Mouse (Mus musculus) limb, embryonic 12.5 days (tissue): ENCODE data around the gene Tmem132d. TPM values are rescaled to one million over a fixed set of nuclear protein-coding genes. Genes with fewer than 3 reads are reported as not detected.
"Not testable (repeated sequence)": the region's sequence is repeated elsewhere in the genome, so short reads cannot be mapped to it uniquely, and the experiment has no call there.

Experiments
- ATAC-seq: fragments of 200-750 bp; cut with Nextera tagmentation; 2 replicates; pipeline ENCODE4 v1.8.0; 2017; ENCODE audit warnings: low read depth, moderate TSS enrichment; ENCODE audit not compliant: insufficient number of reproducible peaks, insufficient read depth, low FRiP score, low TSS enrichment
- H3K27ac ChIP-seq: fragments of 300-500 bp; sonication (generic); 2 replicates; pipeline ENCODE4 v1.5.1; 2016; ENCODE audit warnings: mild to moderate bottlenecking, moderate library complexity
- H3K27me3 ChIP-seq: fragments of 300-500 bp; sonication (generic); 2 replicates; pipeline ENCODE4 v1.6.1; 2016; ENCODE audit warnings: mild to moderate bottlenecking, moderate library complexity
- H3K36me3 ChIP-seq: fragments of 300-500 bp; sonication (generic); 2 replicates; pipeline ENCODE4 v1.6.1; 2016; ENCODE audit warnings: mild to moderate bottlenecking, moderate library complexity
- H3K4me1 ChIP-seq: fragments of 300-500 bp; sonication (generic); replicated peaks from 2 replicates; pipeline ENCODE4 v1.6.1; 2016
- H3K4me2 ChIP-seq: fragments of 300-500 bp; sonication (generic); 2 replicates; pipeline ENCODE4 v1.6.1; 2016; ENCODE audit warnings: mild to moderate bottlenecking, moderate library complexity
- H3K4me3 ChIP-seq: fragments of 300-500 bp; sonication (generic); replicated peaks from 2 replicates; pipeline ENCODE4 v1.5.1; 2016; ENCODE audit warnings: mild to moderate bottlenecking
- H3K9ac ChIP-seq: fragments of 300-500 bp; sonication (generic); replicated peaks from 2 replicates; pipeline ENCODE4 v1.6.1; 2016; ENCODE audit warnings: mild to moderate bottlenecking, moderate library complexity
- H3K9me3 ChIP-seq: fragments of 300-500 bp; sonication (generic); 2 replicates; pipeline ENCODE4 v1.6.1; 2016; ENCODE audit warnings: mild to moderate bottlenecking, moderate library complexity
- WGBS: fragments of 180-500 bp; shearing (Covaris S2); methylation state at CpG from one replicate; pipeline ENCODE4 v1.1.7; 2016; 5-methylcytosine and 5-hydroxymethylcytosine counted together
- polyA plus RNA-seq: library from polyadenylated mRNA; unstranded; fragments of >200 nt; fragmentation: Nextera tagmentation; extraction: Ambion mirVana; gene quantifications from 2 replicates; pipeline ENCODE4 v1.2.1, GENCODE M21; 2016

Gene Tmem132d
- polyA plus RNA-seq, 1 experiment from 2014 or later, result 0.51 TPM

DNA sequence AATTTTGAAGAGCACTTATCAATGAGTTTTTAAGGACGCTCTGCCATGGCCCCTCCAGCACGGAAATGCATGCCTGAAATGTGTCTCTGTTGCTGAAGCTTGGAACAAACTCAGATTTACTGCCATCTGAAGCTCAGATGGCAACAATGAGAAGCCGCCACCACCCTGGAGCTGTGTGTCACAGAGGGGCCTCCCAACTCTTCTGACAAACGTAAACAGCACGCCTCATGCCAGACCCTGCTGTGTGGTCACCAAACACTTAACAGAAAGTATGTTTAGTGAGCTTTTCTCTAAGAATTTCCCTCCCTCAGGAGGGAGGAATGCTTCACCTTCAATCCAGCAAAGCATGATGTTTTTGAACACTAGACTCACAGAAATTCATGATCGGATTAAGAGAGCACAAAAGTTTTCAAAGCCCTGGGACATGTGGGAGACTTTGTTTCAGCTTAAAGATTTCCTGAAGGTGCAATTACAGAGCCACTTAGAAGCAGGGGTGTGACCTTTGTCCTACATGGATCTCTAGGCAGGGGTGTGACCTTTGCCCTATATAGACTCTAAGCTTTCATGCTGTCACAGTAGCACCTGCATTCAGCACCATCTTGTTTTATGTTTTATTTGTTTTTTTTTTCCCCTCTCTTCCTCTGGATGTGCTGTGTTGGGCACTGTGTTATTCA lies 453.4 kb downstream of the Tmem132d start:
- Histone ChIP-seq H3K27ac (no peak overlapping the region), H3K4me2 (no peak overlapping the region), H3K9me3 (no peaks in the 10 kb centered on the region), H3K9ac (no peak overlapping the region), H3K36me3 (no peaks in the 10 kb centered on the region), H3K4me1 (no peaks in the 10 kb centered on the region), H3K27me3 (no peaks in the 10 kb centered on the region), H3K4me3 (no peak overlapping the region)
- ATAC-seq, result no peak
- WGBS, result 40% methylated on average over 6 of the region's 6 CpGs

- no peak overlapping the region for H3K9ac ChIP-seq
- no peaks in the 10 kb centered on the region for H3K9me3 ChIP-seq
- H3K27me3 ChIP-seq, result no peaks in the 10 kb centered on the region
- H3K36me3 ChIP-seq, result no peaks in the 10 kb centered on the region
- H3K4me1 ChIP-seq, result no peaks in the 10 kb centered on the region
- 63% methylated on average over 10 of the region's 10 CpGs for WGBS
- no peak overlapping the region for H3K4me3 ChIP-seq
- no peak overlapping the region for H3K4me2 ChIP-seq
- no peak for ATAC-seq
- no peak overlapping the region for H3K27ac ChIP-seq
These were observed 456.2 kb downstream of the Tmem132d start for GRCm38 (mm10) chr5:127976661-127977060.

DNA sequence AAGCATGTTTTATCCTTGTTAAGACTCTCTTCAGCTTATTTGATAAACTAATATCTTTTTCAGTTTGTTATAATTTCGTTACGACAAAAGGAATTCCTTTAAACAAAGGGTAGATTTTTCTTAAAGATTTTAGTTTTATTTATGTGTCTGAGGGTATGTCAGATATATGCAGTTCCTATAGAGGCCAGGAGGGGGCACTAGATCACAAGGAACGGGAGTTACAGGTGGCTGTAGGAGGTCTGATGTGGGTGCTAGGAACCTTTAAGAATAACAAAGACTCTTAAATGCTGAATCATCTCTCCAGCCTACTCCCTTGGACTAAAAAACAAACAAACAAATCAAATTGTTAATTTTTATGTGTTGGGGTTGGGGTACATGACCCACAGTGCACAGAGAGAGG lies 467.2 kb downstream of the Tmem132d start:
- Histone ChIP-seq H3K36me3 (no peaks in the 10 kb centered on the region), H3K27me3 (no peaks in the 10 kb centered on the region), H3K27ac (no peak overlapping the region), H3K4me3 (no peak overlapping the region), H3K4me2 (no peak overlapping the region), H3K4me1 (no peaks in the 10 kb centered on the region), H3K9ac (no peak overlapping the region), H3K9me3 (peaks cover 13% of the 10 kb centered on the region; the same call in 1 of the 2 replicates)
- 85% methylated on average over 3 of the region's 3 CpGs for WGBS
- no peak for ATAC-seq

DNA sequence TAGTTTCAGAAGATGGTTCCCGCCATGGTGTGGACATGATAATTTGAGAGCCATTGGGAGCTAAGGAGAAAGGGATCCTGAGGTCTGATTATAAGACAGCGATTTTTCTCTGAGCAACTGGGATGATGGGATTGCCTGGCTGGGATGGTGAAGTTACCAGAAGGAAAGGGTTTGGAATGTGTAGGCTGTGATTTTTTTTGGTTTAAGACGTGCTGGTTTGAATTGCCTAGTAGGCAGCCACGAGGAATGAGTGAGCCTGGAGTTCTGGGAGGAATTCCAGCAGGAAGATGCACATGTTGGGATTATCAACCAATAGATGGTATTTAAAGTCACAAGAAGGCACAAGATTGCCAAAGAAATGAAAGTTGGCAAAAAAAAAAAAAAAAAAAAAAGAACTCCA lies 470.2 kb downstream of the Tmem132d start:
- Histone ChIP-seq H3K27ac (no peak overlapping the region), H3K9me3 (peaks cover 4% of the 10 kb centered on the region; the same call in 1 of the 2 replicates), H3K4me1 (no peaks in the 10 kb centered on the region), H3K9ac (no peak overlapping the region), H3K36me3 (no peaks in the 10 kb centered on the region), H3K4me3 (no peak overlapping the region), H3K4me2 (no peak overlapping the region), H3K27me3 (no peaks in the 10 kb centered on the region)
- WGBS, result 83% methylated on average over 4 of the region's 4 CpGs
- no peak for ATAC-seq

DNA sequence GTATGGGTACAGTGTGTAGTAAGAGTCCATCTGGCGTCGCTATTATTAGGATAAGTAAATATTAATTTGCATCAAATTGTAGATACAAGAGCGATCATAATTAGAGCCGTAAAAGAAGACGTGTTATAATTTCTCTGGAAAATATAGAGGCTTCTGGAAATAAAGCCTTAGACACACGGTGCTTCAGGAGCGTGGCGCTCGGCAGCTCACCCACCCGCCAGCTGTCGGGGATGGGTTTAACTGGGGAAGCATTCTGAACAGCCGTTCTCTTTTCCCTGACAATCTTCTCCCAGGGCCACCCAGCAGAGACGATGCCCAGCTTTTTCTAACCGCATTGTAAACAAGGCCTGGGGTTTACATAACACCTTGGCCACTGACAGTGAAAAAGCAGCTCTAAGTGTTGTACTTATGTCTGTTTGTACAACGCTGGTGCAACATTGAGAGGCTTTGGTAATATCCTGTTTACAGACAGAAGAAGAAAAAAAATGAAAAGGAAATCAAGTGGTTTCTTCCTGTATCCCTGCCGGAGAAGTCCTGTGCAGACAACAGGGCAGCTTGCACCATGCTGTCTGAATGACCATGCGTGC lies 476.3 kb downstream of the Tmem132d start:
- Histone ChIP-seq H3K9me3 (no peaks in the 10 kb centered on the region), H3K27ac (no peak overlapping the region), H3K4me3 (no peak overlapping the region), H3K4me1 (no peaks in the 10 kb centered on the region), H3K27me3 (no peaks in the 10 kb centered on the region), H3K4me2 (no peak overlapping the region), H3K9ac (no peak overlapping the region), H3K36me3 (no peaks in the 10 kb centered on the region)
- no peak for ATAC-seq
- WGBS, result 78% methylated on average over 17 of the region's 17 CpGs

- H3K27ac ChIP-seq, result no peak overlapping the region
- H3K27me3 ChIP-seq, result no peaks in the 10 kb centered on the region
- no peaks in the 10 kb centered on the region; the same call in 1 of the 2 replicates for H3K4me1 ChIP-seq
- H3K9ac ChIP-seq, result no peak overlapping the region
- no peaks in the 10 kb centered on the region for H3K36me3 ChIP-seq
- ATAC-seq, result no peak
- no peak overlapping the region for H3K4me2 ChIP-seq
- H3K9me3 ChIP-seq, result no peaks in the 10 kb centered on the region
- no peak overlapping the region for H3K4me3 ChIP-seq
- WGBS, result 77% methylated on average over 16 of the region's 16 CpGs
These were observed 478.6 kb downstream of the Tmem132d start for GRCm38 (mm10) chr5:127954231-127954790.

DNA sequence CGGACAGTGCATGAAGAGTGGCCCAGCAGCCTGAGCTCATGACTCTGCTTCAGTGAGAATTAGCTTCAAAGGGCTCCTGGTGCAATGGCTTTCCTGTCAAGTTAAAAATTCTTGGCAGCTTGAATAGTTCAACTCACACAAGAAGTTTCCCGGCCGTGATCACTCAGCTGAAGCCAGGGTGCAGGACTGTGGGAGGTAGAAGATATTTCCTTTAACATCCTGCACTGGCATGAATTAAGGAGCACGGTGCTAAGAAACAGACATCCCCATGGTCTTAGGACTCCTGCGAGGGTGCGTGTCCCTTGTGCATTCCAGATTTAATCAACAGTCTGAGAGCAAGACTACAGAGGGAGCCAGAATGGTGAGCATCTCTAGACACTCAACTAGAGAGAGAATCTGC lies 480.1 kb downstream of the Tmem132d start:
- H3K27me3 ChIP-seq, result no peaks in the 10 kb centered on the region
- H3K36me3 ChIP-seq, result no peaks in the 10 kb centered on the region
- ATAC-seq, result no peak
- no peaks in the 10 kb centered on the region; the same call in 1 of the 2 replicates for H3K4me1 ChIP-seq
- H3K4me3 ChIP-seq, result no peak overlapping the region
- no peak overlapping the region for H3K27ac ChIP-seq
- H3K9ac ChIP-seq, result no peak overlapping the region
- no peaks in the 10 kb centered on the region for H3K9me3 ChIP-seq
- WGBS, result 83% methylated on average over 6 of the region's 6 CpGs
- no peak overlapping the region for H3K4me2 ChIP-seq

GRCm38 (mm10) chr5:127950574-127950973 lies 482.3 kb downstream of the Tmem132d start:
- H3K36me3 ChIP-seq, result no peaks in the 10 kb centered on the region
- WGBS, result 52% methylated on average over 4 of the region's 4 CpGs
- H3K4me2 ChIP-seq, result no peak overlapping the region
- H3K9me3 ChIP-seq, result no peaks in the 10 kb centered on the region
- no peak for ATAC-seq
- H3K27me3 ChIP-seq, result no peaks in the 10 kb centered on the region
- no peak overlapping the region for H3K4me3 ChIP-seq
- no peaks in the 10 kb centered on the region; the same call in 1 of the 2 replicates for H3K4me1 ChIP-seq
- no peak overlapping the region for H3K9ac ChIP-seq
- H3K27ac ChIP-seq, result no peak overlapping the region

DNA sequence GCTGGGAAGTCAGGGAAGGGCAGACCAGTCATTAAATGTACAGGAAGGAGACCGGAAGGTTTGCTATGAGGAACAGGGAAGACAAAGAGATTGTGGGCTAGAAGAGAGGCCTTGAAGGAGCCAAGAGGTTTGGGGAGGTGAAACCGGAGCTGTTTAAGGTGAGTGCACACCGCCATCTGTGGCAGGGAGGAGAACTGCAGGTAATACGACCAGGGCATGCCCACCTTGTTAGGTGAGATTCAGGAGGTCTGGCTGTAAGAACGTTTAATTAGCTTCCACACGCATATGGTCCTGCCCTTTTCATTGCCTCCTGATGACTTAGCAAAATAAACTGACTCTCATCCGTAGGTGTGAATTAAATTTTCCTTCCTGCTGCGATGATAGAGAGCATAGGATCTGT lies 485.6 kb downstream of the Tmem132d start:
- no peak overlapping the region for H3K4me3 ChIP-seq
- no peaks in the 10 kb centered on the region; the same call in 1 of the 2 replicates for H3K4me1 ChIP-seq
- H3K36me3 ChIP-seq, result no peaks in the 10 kb centered on the region
- H3K4me2 ChIP-seq, result no peak overlapping the region
- no peaks in the 10 kb centered on the region for H3K27me3 ChIP-seq
- no peak for ATAC-seq
- H3K9me3 ChIP-seq, result no peaks in the 10 kb centered on the region
- H3K9ac ChIP-seq, result no peak overlapping the region
- WGBS, result 21% methylated on average over 8 of the region's 8 CpGs
- no peak overlapping the region for H3K27ac ChIP-seq

DNA sequence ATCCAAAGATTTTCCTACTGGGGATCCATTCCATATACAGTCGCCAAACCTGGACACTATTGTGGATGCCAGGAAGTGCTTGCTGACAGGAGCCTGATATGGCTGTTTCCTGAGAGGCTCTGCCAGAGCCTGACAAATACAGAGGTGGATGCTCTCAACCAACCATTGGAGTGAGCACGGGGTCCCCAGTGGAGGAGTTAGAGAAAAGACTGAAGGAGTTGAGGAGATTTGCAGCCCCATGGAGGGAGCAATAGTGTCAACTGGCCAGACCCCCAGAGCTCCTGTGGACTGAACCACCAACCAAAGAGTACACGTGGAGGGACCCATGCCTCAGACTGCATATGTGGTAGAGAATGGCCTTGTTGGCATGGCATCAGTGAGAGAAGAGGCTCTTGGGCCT lies 490.7 kb downstream of the Tmem132d start:
- H3K9me3 ChIP-seq, H3K27ac ChIP-seq, ATAC-seq, H3K4me1 ChIP-seq, H3K9ac ChIP-seq, H3K4me3 ChIP-seq, H3K27me3 ChIP-seq, H3K4me2 ChIP-seq, H3K36me3 ChIP-seq: not testable (repeated sequence)
- WGBS, result 71% methylated on average over 3 of the region's 3 CpGs

DNA sequence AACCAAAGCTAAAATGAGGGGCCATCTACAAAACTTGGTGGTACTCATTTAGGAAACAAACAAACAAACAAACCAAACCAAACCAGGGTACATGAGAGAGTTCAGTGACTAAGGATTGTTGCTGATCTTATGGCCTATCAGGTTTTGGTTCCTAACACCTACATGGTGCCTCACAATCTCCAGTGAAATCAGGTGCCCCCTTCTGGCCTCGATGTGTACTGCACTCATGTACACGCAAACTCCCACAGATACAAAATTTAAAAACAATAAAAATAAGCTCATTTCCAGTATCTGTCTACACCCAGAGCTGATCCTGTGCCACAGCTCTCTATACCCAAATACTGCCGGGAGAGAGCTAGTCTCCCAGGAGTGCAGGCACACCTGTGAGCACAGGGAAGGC lies 495.0 kb downstream of the Tmem132d start:
- H3K9me3 ChIP-seq, result no peaks in the 10 kb centered on the region
- 72% methylated on average over 3 of the region's 3 CpGs for WGBS
- H3K4me2 ChIP-seq, result no peak overlapping the region
- H3K4me1 ChIP-seq, result no peaks in the 10 kb centered on the region
- no peaks in the 10 kb centered on the region for H3K36me3 ChIP-seq
- no peak for ATAC-seq
- H3K27me3 ChIP-seq, result no peaks in the 10 kb centered on the region
- H3K27ac ChIP-seq, result no peak overlapping the region
- H3K9ac ChIP-seq, result no peak overlapping the region
- H3K4me3 ChIP-seq, result no peak overlapping the region
